Mouse (Mus musculus): ENCODE measurements around the gene Sfpq.

- TF ChIP-seq POLR2AphosphoS2 (IDR thresholded peaks at IDR 0.05; ENCODE audit: low read depth, low read length): no peak
- no peak for TF ChIP-seq EP300 (IDR thresholded peaks at IDR 0.05; ENCODE audit: low read length)
- TF ChIP-seq SMC3 (IDR thresholded peaks at IDR 0.05; ENCODE audit: low read depth, low read length): no peak
- TF ChIP-seq CTCF (conservative IDR thresholded peaks at IDR 0.05 in 1 of 2, IDR thresholded peaks at IDR 0.05 in 1 of 2; ENCODE audit: low read depth in 2 of 2, low read length in 2 of 2): no peak
- no peak for TF ChIP-seq ZC3H11A (IDR thresholded peaks at IDR 0.05; ENCODE audit: low read depth, low read length)
- no peak for TF ChIP-seq HCFC1 (IDR thresholded peaks at IDR 0.05; ENCODE audit: low read depth, low read length)
Observed at GRCm38 (mm10) chr4:126983321-126983720, 37.8 kb upstream of the Sfpq start.
